Mouse (Mus musculus): Measurements from ENCODE around the gene Gsk3a. TPM values are rescaled to one million over a fixed set of nuclear protein-coding genes. Genes with fewer than 3 reads are reported as not detected.

The Gsk3a gene
- polyA plus RNA-seq (2017; shearing (Covaris generic)), result 10 to 100 TPM; 85.3 to 85.7 TPM

GRCm38 (mm10) chr7:25237249-25238014, at the start of gene Gsk3a:
Gene Gsk3a, minus strand, starts transcription at chr7:25237851.

GRCm38 (mm10) chr7:25267301-25267750, 29.7 kb upstream of the Gsk3a start, which contains the start of gene Cic:
Gene Cic, plus strand, starts transcription at chr7:25267704.

GRCm38 (mm10) chr7:25250141-25250972, 12.7 kb upstream of the Gsk3a start, which contains the start of gene Erf:
Gene Erf, minus strand, starts transcription at chr7:25250761.

GRCm38 (mm10) chr7:25221102-25221883, 16.4 kb downstream of the Gsk3a start, which contains the start of gene Zfp526:
Gene Zfp526, plus strand, starts transcription at chr7:25221425.

GRCm38 (mm10) chr7:25220457-25221101, 17.1 kb downstream of the Gsk3a start, which contains the start of gene Dedd2:
Gene Dedd2, minus strand, starts transcription at chr7:25220615.

GRCm38 (mm10) chr7:25179606-25180161, 58.0 kb downstream of the Gsk3a start, which contains the start of gene Pou2f2:
Gene Pou2f2, minus strand, starts transcription at chr7:25179726.

Other genes starting within 250 kb of the Gsk3a start
- gene Atp1a3, start 231.9 kb downstream of the Gsk3a start, polyA plus RNA-seq (2017; shearing (Covaris generic)), result 1 to 10 TPM in 1 of 2 experiments, under 1 TPM in 1; 0.66 to 5.4 TPM
- 1 to 10 TPM; 9.0 to 9.7 TPM for gene Grik5, start 165.5 kb downstream of the Gsk3a start, polyA plus RNA-seq (2017; shearing (Covaris generic))
- 10 to 100 TPM; 29.8 to 38.6 TPM for gene Zfp574, start 165.3 kb downstream of the Gsk3a start, polyA plus RNA-seq (2017; shearing (Covaris generic))
- gene Pou2f2, start 58.1 kb downstream of the Gsk3a start, polyA plus RNA-seq (2017; shearing (Covaris generic)), result 100 to 1,000 TPM in 1 of 2 experiments, 10 to 100 TPM in 1; 66.9 to 118 TPM
- 100 to 1,000 TPM in 1 of 2 experiments, 10 to 100 TPM in 1; 97.0 to 125 TPM for gene Dedd2, start 17.2 kb downstream of the Gsk3a start, polyA plus RNA-seq (2017; shearing (Covaris generic))
- 1 to 10 TPM; 3.4 to 3.5 TPM for gene Zfp526, start 16.4 kb downstream of the Gsk3a start, polyA plus RNA-seq (2017; shearing (Covaris generic))
- gene Erf, start 12.9 kb upstream of the Gsk3a start, polyA plus RNA-seq (2017; shearing (Covaris generic)), result 1 to 10 TPM; 1.5 to 1.9 TPM
- 10 to 100 TPM; 30.3 to 31.4 TPM for gene Cic, start 29.9 kb upstream of the Gsk3a start, polyA plus RNA-seq (2017; shearing (Covaris generic))
- gene Pafah1b3, start 60.1 kb upstream of the Gsk3a start, polyA plus RNA-seq (2017; shearing (Covaris generic)), result 10 to 100 TPM; 24.1 to 47.5 TPM
- not detected for gene Prr19, start 63.6 kb upstream of the Gsk3a start, polyA plus RNA-seq (2017; shearing (Covaris generic))
- under 1 TPM in 1 of 2 experiments, not detected in 1; 0.67 TPM for gene Tmem145, start 68.3 kb upstream of the Gsk3a start, polyA plus RNA-seq (2017; shearing (Covaris generic))
- gene Megf8, start 79.3 kb upstream of the Gsk3a start, polyA plus RNA-seq (2017; shearing (Covaris generic)), result under 1 TPM; 0.25 to 0.39 TPM
- gene Cnfn, start 131.9 kb upstream of the Gsk3a start, polyA plus RNA-seq (2017; shearing (Covaris generic)), result not detected
- gene Lipe, start 160.9 kb upstream of the Gsk3a start, polyA plus RNA-seq (2017; shearing (Covaris generic)), result 10 to 100 TPM; 13.8 to 15.9 TPM
- gene Cxcl17, start 175.0 kb upstream of the Gsk3a start, polyA plus RNA-seq (2017; shearing (Covaris generic)), result 1 to 10 TPM in 1 of 2 experiments, under 1 TPM in 1; 0.57 to 1.1 TPM
- gene Ceacam1, start 239.8 kb upstream of the Gsk3a start, polyA plus RNA-seq (2017; shearing (Covaris generic)), result 1 to 10 TPM; 2.4 to 3.5 TPM

Measured in inflammation-experienced regulatory T-cells (primary cell).